Mouse (Mus musculus) ZHBTc4 (cell line): Measurements from ENCODE around the gene Abcg5.
A peak's percentile ranks its signal among the peaks of the same experiment; 100 is the strongest.

ENCODE experiments used
- DNase-seq: peaks from one replicate; pipeline ENCODE4 v3.0.0-alpha.2; 2011; ENCODE audit warnings: low read depth, low spot score

Gene Abcg5

GRCm38 (mm10) chr17:84645119-84645518 is 37.7 kb downstream of the Abcg5 start:
- no peak for DNase-seq

GRCm38 (mm10) chr17:84644292-84645050 is 38.3 kb downstream of the Abcg5 start:
- no peak for DNase-seq

- DNase-seq: no peak
Observed at GRCm38 (mm10) chr17:84642324-84642723, 40.5 kb downstream of the Abcg5 start.

- peak; percentile 58 for DNase-seq
Observed at GRCm38 (mm10) chr17:84641893-84642292, 40.9 kb downstream of the Abcg5 start.

- DNase-seq: peak; percentile 70
Observed at GRCm38 (mm10) chr17:84639796-84640378, 42.9 kb downstream of the Abcg5 start.

GRCm38 (mm10) chr17:84637971-84638370 is 44.8 kb downstream of the Abcg5 start:
- DNase-seq: no peak

GRCm38 (mm10) chr17:84636328-84636727 is 46.5 kb downstream of the Abcg5 start:
- DNase-seq: no peak

GRCm38 (mm10) chr17:84633443-84633842 is 49.4 kb downstream of the Abcg5 start:
- no peak for DNase-seq

- no peak for DNase-seq
Observed at GRCm38 (mm10) chr17:84631836-84632235, 51.0 kb downstream of the Abcg5 start.

GRCm38 (mm10) chr17:84628611-84629010 is 54.2 kb downstream of the Abcg5 start:
- no peak for DNase-seq

- DNase-seq: no peak
Observed at GRCm38 (mm10) chr17:84627721-84628120, 55.1 kb downstream of the Abcg5 start.

GRCm38 (mm10) chr17:84626857-84627305 is 55.9 kb downstream of the Abcg5 start:
- DNase-seq: no peak

GRCm38 (mm10) chr17:84626276-84626856 is 56.4 kb downstream of the Abcg5 start, which contains the start of gene Dync2li1:
Gene Dync2li1 (plus strand): TSS chr17:84626496.
- DNase-seq: peak; percentile 94

- no peak for DNase-seq
Observed at GRCm38 (mm10) chr17:84622873-84623272, 59.9 kb downstream of the Abcg5 start.

- DNase-seq: no peak
Observed at GRCm38 (mm10) chr17:84622028-84622427, 60.8 kb downstream of the Abcg5 start.

- no peak for DNase-seq
Observed at GRCm38 (mm10) chr17:84621209-84621608, 61.6 kb downstream of the Abcg5 start.

GRCm38 (mm10) chr17:84620610-84621009 is 62.2 kb downstream of the Abcg5 start:
- DNase-seq: no peak

- no peak for DNase-seq
Observed at GRCm38 (mm10) chr17:84620076-84620475, 62.7 kb downstream of the Abcg5 start.

GRCm38 (mm10) chr17:84619112-84619511 is 63.7 kb downstream of the Abcg5 start:
- no peak for DNase-seq

GRCm38 (mm10) chr17:84617953-84618352 is 64.9 kb downstream of the Abcg5 start:
- DNase-seq: no peak

- DNase-seq: no peak
Observed at GRCm38 (mm10) chr17:84616526-84617074, 66.2 kb downstream of the Abcg5 start.

GRCm38 (mm10) chr17:84615811-84616210 is 67.0 kb downstream of the Abcg5 start:
- no peak for DNase-seq
